Comparison of ENCODE assay signal across 12 mouse cellular contexts in the genomic region with DNA sequence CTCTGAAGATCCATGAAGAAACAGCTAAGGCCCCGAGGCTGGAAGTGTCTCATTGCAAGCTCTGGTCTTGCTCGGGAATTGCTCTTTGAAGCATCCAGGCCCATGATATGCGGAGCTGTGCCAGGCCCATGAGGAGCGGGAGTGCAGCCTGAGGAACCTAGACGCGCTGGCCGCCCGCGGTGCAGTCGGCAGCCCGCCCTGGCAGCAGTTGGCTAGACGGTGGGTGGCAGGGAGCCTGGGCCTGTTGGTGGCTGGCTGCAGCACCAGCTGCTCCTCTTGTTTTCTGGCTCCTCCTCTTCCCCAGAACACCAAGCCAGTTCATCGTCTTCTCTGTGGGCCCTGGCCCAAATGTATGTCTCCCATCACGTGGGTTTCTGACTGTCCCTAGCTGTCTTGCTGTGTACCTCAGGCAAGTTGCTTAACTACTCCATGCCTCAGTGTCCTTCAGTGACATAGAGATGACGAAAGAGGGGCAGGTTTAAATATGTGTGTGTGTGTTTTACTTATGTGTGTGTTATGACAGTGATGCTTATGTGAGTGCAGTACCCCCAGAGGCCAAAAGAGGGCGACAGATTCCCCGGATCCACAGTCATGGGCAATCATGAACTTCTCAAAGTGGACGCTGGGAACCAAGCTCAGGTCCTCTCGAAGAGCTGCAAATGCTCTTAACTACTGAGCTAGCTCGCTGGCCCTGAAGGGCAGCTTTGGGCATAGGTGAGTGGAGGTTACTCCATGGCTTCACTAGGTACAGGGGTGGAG. TPM values are rescaled to one million over a fixed set of nuclear protein-coding genes. Genes with fewer than 3 reads are reported as not detected.
A peak's percentile ranks its signal among the peaks of the same experiment; 100 is the strongest.
DNase-seq lines count a peak whose midpoint lies in the region; ATAC-seq and TF ChIP-seq lines count a peak whose summit lies in the region.
"Had no signal": no experiment of that assay in that cellular context is flagged by ENCODE, and none has a peak within 500 bp of the region (broad histone marks: within the 10 kb centered on the region; RNA-seq: fewer than 3 reads in every experiment).

No protein-coding gene starts in this region.

- no peaks in the 10 kb centered on the region for H3K9me3 ChIP-seq in hindbrain, postnatal 0 days (ENCODE audit: low read length)
- peaks cover 15% of the 10 kb centered on the region for H3K9me3 ChIP-seq in hindbrain, embryonic 10.5 days
- H3K9me3 ChIP-seq in lung, postnatal 0 days (ENCODE audit: low read length), result no peaks in the 10 kb centered on the region
- H3K9me3 ChIP-seq: limb, embryonic 10.5 days had no signal

- no peaks in the 10 kb centered on the region for H3K36me3 ChIP-seq in hindbrain, postnatal 0 days (ENCODE audit: insufficient read depth, low read length)
- no peaks in the 10 kb centered on the region for H3K36me3 ChIP-seq in hindbrain, embryonic 10.5 days
- H3K36me3 ChIP-seq in lung, postnatal 0 days (ENCODE audit: insufficient read depth, low read length), result no peaks in the 10 kb centered on the region
- H3K36me3 ChIP-seq in small intestine, adult 2 months (ENCODE audit: control insufficient read depth, insufficient read depth, low read length), result no peaks in the 10 kb centered on the region
- H3K36me3 ChIP-seq: limb, embryonic 10.5 days had no signal

- H3K27me3 ChIP-seq in hindbrain, postnatal 0 days (ENCODE audit: insufficient read depth, low read length), result no peaks in the 10 kb centered on the region
- H3K27me3 ChIP-seq in hindbrain, embryonic 10.5 days (ENCODE audit: insufficient read depth, poor library complexity, severe bottlenecking), result no peaks in the 10 kb centered on the region
- H3K27me3 ChIP-seq in lung, postnatal 0 days (replicated peaks; ENCODE audit: insufficient read depth, low read length), result no peaks in the 10 kb centered on the region
- no peaks in the 10 kb centered on the region for H3K27me3 ChIP-seq in small intestine, adult 2 months (ENCODE audit: control insufficient read depth, insufficient read depth, low read length)

- no peak overlapping the region for H3K27ac ChIP-seq in hindbrain, postnatal 0 days
- H3K27ac ChIP-seq in hindbrain, embryonic 10.5 days, result no peak overlapping the region
- no peak overlapping the region for H3K27ac ChIP-seq in lung, postnatal 0 days (ENCODE audit: low read length)
- no peak overlapping the region for H3K27ac ChIP-seq in small intestine, adult 2 months (ENCODE audit: insufficient read depth, low read depth, low read length)
- H3K27ac ChIP-seq: limb, embryonic 10.5 days; macrophage had no signal

- no peaks in the 10 kb centered on the region for H3K4me1 ChIP-seq in hindbrain, postnatal 0 days (ENCODE audit: insufficient read depth, low read length)
- no peaks in the 10 kb centered on the region for H3K4me1 ChIP-seq in hindbrain, embryonic 10.5 days (replicated peaks)
- no peaks in the 10 kb centered on the region for H3K4me1 ChIP-seq in lung, postnatal 0 days (ENCODE audit: insufficient read depth, low read depth, low read length)
- no peaks in the 10 kb centered on the region for H3K4me1 ChIP-seq in small intestine, adult 2 months (ENCODE audit: control insufficient read depth, insufficient read depth, insufficient read length, low read length)
- H3K4me1 ChIP-seq: limb, embryonic 10.5 days had no signal

- ATAC-seq in hindbrain, postnatal 0 days, result peak; percentile 43; the same call in 1 of the 2 replicates
- ATAC-seq in lung, postnatal 0 days, result no peak

- DNase-seq in hindbrain, postnatal 0 days (ENCODE audit: low spot score), result peak; percentile 71
- DNase-seq in hindbrain, embryonic 10.5 days (ENCODE audit: low spot score), result no peak
- no peak for DNase-seq in lung, postnatal 0 days (ENCODE audit: low spot score)
- DNase-seq in lung, adult 18-20 months, result no peak
- peak; percentile 7 for DNase-seq in brain, embryonic 14.5 days (ENCODE audit: low read depth)
- DNase-seq in retina, embryonic 14.5 days (ENCODE audit: low spot score), result no peak
- DNase-seq in urinary bladder, postnatal 36 days (ENCODE audit: low spot score in 2 of 2), result no peak
- DNase-seq: kidney, postnatal 25 days had no signal

- TF ChIP-seq CTCF in hindbrain, postnatal 0 days (IDR thresholded peaks at IDR 0.05; ENCODE audit: low read depth), result peak; percentile 56
- TF ChIP-seq CTCF in lung, postnatal 0 days (IDR thresholded peaks at IDR 0.05), result peak; percentile 36
- TF ChIP-seq CTCF in brain, embryonic 14.5 days (IDR thresholded peaks at IDR 0.05; ENCODE audit: borderline replicate concordance, extremely low read depth, insufficient read depth, insufficient read length), result no peak
- peak; percentile 44; the same call in 1 of the 2 replicates for TF ChIP-seq CTCF in small intestine, adult 2 months (IDR thresholded peaks at IDR 0.05; ENCODE audit: extremely low read depth, insufficient read length, insufficient replicate concordance, low read depth, low read length)

- no peak for TF ChIP-seq POLR2A in brain, embryonic 14.5 days (IDR thresholded peaks at IDR 0.05; ENCODE audit: borderline replicate concordance, extremely low read depth, insufficient read depth, insufficient read length, poor library complexity, severe bottlenecking)
- TF ChIP-seq POLR2A in small intestine, adult 2 months (IDR thresholded peaks at IDR 0.05; ENCODE audit: low read depth, low read length), result no peak

- no peak overlapping the region for H3K4me2 ChIP-seq in hindbrain, postnatal 0 days (ENCODE audit: low read depth, low read length)
- H3K4me2 ChIP-seq in lung, postnatal 0 days (replicated peaks; ENCODE audit: low read depth, low read length), result no peak overlapping the region

- 73% methylated on average over 20 of the region's 20 CpGs for WGBS in hindbrain, postnatal 0 days
- WGBS in hindbrain, embryonic 10.5 days, result 90% methylated on average over 20 of the region's 20 CpGs
- 82% methylated on average over 13 of the region's 20 CpGs for whole genome bisulfite sequencing in lung, postnatal 0 days
- WGBS in small intestine, adult 2 months, result 91% methylated on average over 20 of the region's 20 CpGs

- no peak overlapping the region for H3K9ac ChIP-seq in hindbrain, postnatal 0 days (replicated peaks; ENCODE audit: low read length)
- H3K9ac ChIP-seq in lung, postnatal 0 days (replicated peaks; ENCODE audit: low read depth), result no peak overlapping the region

- TF ChIP-seq EP300 in lung, postnatal 0 days (IDR thresholded peaks at IDR 0.05), result no peak

- H3K4me3 ChIP-seq in hindbrain, postnatal 0 days (ENCODE audit: low read length), result no peak overlapping the region
- no peak overlapping the region for H3K4me3 ChIP-seq in hindbrain, embryonic 10.5 days
- no peak overlapping the region for H3K4me3 ChIP-seq in lung, postnatal 0 days (ENCODE audit: low read depth, low read length)
- H3K4me3 ChIP-seq in small intestine, adult 2 months (ENCODE audit: low read depth, low read length), result no peak overlapping the region
- H3K4me3 ChIP-seq: limb, embryonic 10.5 days had no signal

RNA-seq across cellular contexts. Expression of a gene that starts 57.3 kb away (rescaled TPM):
- 31.8 and 43.3 TPM in 2 replicates for total RNA-seq in hindbrain, postnatal 0 days (2014; rRNA removed)
- polyA plus RNA-seq in hindbrain, postnatal 0 days (2015; fragmentation: Nextera tagmentation; extraction: Ambion mirVana), result 30.4 and 47.4 TPM in 2 replicates
- polyA plus RNA-seq in hindbrain, embryonic 10.5 days (2016; fragmentation: Nextera tagmentation; extraction: Ambion mirVana), result 1.2 and 2.3 TPM in 2 replicates
- polyA plus RNA-seq in lung, postnatal 0 days (2015; fragmentation: Nextera tagmentation; extraction: Ambion mirVana), result 1,769 and 1,865 TPM in 2 replicates
- 21.6 and 29.1 TPM in 2 replicates for polyA plus RNA-seq in brain, embryonic 14.5 days (2012; rRNA removed)
- 14.0 and 15.2 TPM in 2 replicates for polyA plus RNA-seq in small intestine, adult 2 months (2012; rRNA removed)
- total RNA-seq: common myeloid progenitor, adult 5-6 weeks had no signal
- polyA plus RNA-seq: macrophage had no signal

Comparison
In these comparisons a context has a peak if more than half of its experiments do, and no peak if none do; other contexts are left out.
1. DNase-seq: peak in hindbrain, postnatal 0 days (single experiment) and brain, embryonic 14.5 days (single experiment); none in hindbrain, embryonic 10.5 days (single experiment), lung, postnatal 0 days (single experiment), lung, adult 18-20 months (0 of 2), retina, embryonic 14.5 days (single experiment) and urinary bladder, postnatal 36 days (0 of 2).
2. RNA of a gene that starts 57.3 kb away (polyA plus RNA-seq): 1,769 to 1,865 TPM in lung, postnatal 0 days; 30.4 to 47.4 TPM in hindbrain, postnatal 0 days, 21.6 to 29.1 TPM in brain, embryonic 14.5 days, 14.0 to 15.2 TPM in small intestine, adult 2 months and 1.2 to 2.3 TPM in hindbrain, embryonic 10.5 days; every median in the first group is over 10 times any median in the second.